Mouse (Mus musculus): ENCODE results near the gene Smco3. TPM values are rescaled to one million over a fixed set of nuclear protein-coding genes. Genes with fewer than 3 reads are reported as not detected.
"Not testable (repeated sequence)": the region's sequence is repeated elsewhere in the genome, so short reads cannot be mapped to it uniquely, and the experiment has no call there.

The Smco3 gene
- polyA plus RNA-seq (2014; fragmentation: Nextera tagmentation; extraction: Ambion mirVana) = not detected in 2 replicates

GRCm38 (mm10) chr6:136835352-136835751 lies at the start of gene Smco3:
Gene Smco3 (minus strand): TSS chr6:136835452.
- ATAC-seq (ENCODE audit: insufficient number of reproducible peaks, low FRiP score, low TSS enrichment, low read depth) (no peak), DNase-seq (ENCODE audit: low spot score) (no peak)
- no peak within 1 kb of the TSS for H3K4me3 ChIP-seq (ENCODE audit: low read depth, low read length)
- H3K27me3 ChIP-seq (ENCODE audit: control insufficient read depth, insufficient read depth, low read length) = no peaks in the 10 kb centered on the region
- no peak within 1 kb of the TSS for H3K9ac ChIP-seq (ENCODE audit: low read length)
- H3K4me2 ChIP-seq (ENCODE audit: low read depth, severe bottlenecking) = no peak within 1 kb of the TSS
- WGBS = 66% methylated on average over 4 of the region's 4 CpGs
- no peaks in the 10 kb centered on the region for H3K36me3 ChIP-seq (ENCODE audit: control insufficient read depth, insufficient read depth, low read length)
- no peaks in the 10 kb centered on the region for H3K9me3 ChIP-seq (ENCODE audit: control insufficient read depth, low read length)
- H3K27ac ChIP-seq (replicated peaks; ENCODE audit: low read depth, low read length) = no peak within 1 kb of the TSS
- no peaks in the 10 kb centered on the region for H3K4me1 ChIP-seq (ENCODE audit: control insufficient read depth, insufficient read depth, low read length)

DNA sequence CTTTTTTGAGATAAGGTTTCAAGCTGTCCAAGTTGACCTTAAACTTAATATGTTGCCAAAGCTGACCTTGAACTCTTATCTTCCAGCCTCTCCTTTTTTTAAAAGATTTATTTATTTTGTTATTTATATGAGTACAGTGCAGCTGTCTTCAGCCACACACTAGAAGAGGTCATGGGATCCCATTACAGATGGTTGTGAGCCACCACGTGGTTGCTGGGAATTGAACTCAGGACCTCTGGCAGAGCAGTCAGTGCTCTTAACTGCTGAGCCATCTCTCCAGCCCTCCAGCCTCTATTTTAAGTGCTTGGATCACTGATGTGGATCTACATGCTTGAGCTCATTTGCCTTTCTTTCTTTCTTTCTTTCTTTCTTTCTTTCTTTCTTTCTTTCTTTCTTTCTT lies 49.5 kb upstream of the Smco3 start:
- 71% methylated on average over 1 of the region's 1 CpGs for WGBS
- H3K4me2 ChIP-seq (ENCODE audit: low read depth, severe bottlenecking); DNase-seq (ENCODE audit: low spot score); H3K27me3 ChIP-seq (ENCODE audit: control insufficient read depth, insufficient read depth, low read length); H3K9me3 ChIP-seq (ENCODE audit: control insufficient read depth, low read length); H3K36me3 ChIP-seq (ENCODE audit: control insufficient read depth, insufficient read depth, low read length); H3K4me3 ChIP-seq (ENCODE audit: low read depth, low read length); ATAC-seq (ENCODE audit: insufficient number of reproducible peaks, low FRiP score, low TSS enrichment, low read depth); H3K27ac ChIP-seq (replicated peaks; ENCODE audit: low read depth, low read length); H3K4me1 ChIP-seq (ENCODE audit: control insufficient read depth, insufficient read depth, low read length); H3K9ac ChIP-seq (ENCODE audit: low read length): not testable (repeated sequence)

DNA sequence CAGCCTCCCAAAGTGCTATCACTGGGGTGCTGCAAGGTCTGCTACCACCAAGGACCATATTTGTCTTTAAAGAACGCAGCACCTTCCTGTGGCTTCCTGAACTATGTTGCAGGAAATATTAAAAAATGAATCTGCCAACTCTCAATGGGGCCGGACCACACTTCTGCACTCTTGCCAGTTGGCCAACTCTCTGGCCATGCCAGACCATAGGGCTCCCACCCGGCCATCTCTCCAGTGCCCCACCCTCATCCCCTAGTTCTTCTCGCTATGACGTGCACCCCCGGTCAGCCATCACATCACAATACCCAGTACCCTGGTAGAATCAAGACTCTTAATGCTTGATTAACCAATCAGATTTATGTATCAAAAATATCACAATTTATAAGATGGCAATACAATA lies 48.7 kb upstream of the Smco3 start:
- Histone ChIP-seq H3K4me3 (ENCODE audit: low read depth, low read length) (no peak overlapping the region), H3K9me3 (ENCODE audit: control insufficient read depth, low read length) (no peaks in the 10 kb centered on the region), H3K9ac (ENCODE audit: low read length) (no peak overlapping the region), H3K4me2 (ENCODE audit: low read depth, severe bottlenecking) (no peak overlapping the region), H3K4me1 (ENCODE audit: control insufficient read depth, insufficient read depth, low read length) (no peaks in the 10 kb centered on the region), H3K36me3 (ENCODE audit: control insufficient read depth, insufficient read depth, low read length) (no peaks in the 10 kb centered on the region), H3K27me3 (ENCODE audit: control insufficient read depth, insufficient read depth, low read length) (no peaks in the 10 kb centered on the region), H3K27ac (replicated peaks; ENCODE audit: low read depth, low read length) (no peak overlapping the region)
- no peak for ATAC-seq (ENCODE audit: insufficient number of reproducible peaks, low FRiP score, low TSS enrichment, low read depth)
- no peak for DNase-seq (ENCODE audit: low spot score)
- 96% methylated on average over 6 of the region's 6 CpGs for WGBS

DNA sequence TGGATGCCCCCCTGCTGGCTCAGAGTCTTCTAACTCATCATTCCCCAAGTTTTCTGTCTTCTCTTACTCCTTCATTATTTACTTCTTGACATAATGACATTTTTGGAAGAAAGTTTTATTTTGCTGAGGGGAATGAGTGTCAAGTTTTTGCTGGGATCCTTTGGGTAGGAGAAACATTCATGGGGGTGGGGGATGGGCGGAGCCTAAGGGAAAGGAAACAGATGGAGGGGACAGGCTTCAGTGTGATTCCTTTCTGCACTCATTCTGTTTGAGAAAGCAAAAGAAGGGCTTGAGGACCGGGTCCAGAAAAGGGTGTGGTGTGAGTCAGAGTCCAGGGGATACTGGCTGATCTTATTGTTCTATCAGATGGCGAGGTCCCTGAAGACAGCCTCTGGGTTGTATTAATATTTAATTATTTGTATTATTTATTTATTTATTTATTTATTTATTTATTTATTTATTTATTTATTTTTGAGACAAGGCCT lies 48.2 kb upstream of the Smco3 start:
- no peaks in the 10 kb centered on the region for H3K36me3 ChIP-seq (ENCODE audit: control insufficient read depth, insufficient read depth, low read length)
- 86% methylated on average over 3 of the region's 3 CpGs for WGBS
- no peaks in the 10 kb centered on the region for H3K9me3 ChIP-seq (ENCODE audit: control insufficient read depth, low read length)

GRCm38 (mm10) chr6:136881678-136882077 lies 46.4 kb upstream of the Smco3 start:
- H3K9ac ChIP-seq (ENCODE audit: low read length) = no peak overlapping the region
- ATAC-seq (ENCODE audit: insufficient number of reproducible peaks, low FRiP score, low TSS enrichment, low read depth) (no peak), DNase-seq (ENCODE audit: low spot score) (no peak)
- WGBS = 62% methylated on average over 8 of the region's 8 CpGs
- H3K4me3 ChIP-seq (ENCODE audit: low read depth, low read length) = no peak overlapping the region
- no peaks in the 10 kb centered on the region for H3K9me3 ChIP-seq (ENCODE audit: control insufficient read depth, low read length)
- H3K4me1 ChIP-seq (ENCODE audit: control insufficient read depth, insufficient read depth, low read length) = no peaks in the 10 kb centered on the region
- no peak overlapping the region for H3K4me2 ChIP-seq (ENCODE audit: low read depth, severe bottlenecking)
- H3K36me3 ChIP-seq (ENCODE audit: control insufficient read depth, insufficient read depth, low read length) = no peaks in the 10 kb centered on the region
- no peak overlapping the region for H3K27ac ChIP-seq (replicated peaks; ENCODE audit: low read depth, low read length)
- no peaks in the 10 kb centered on the region for H3K27me3 ChIP-seq (ENCODE audit: control insufficient read depth, insufficient read depth, low read length)

More for the DNA sequence above, 48.2 kb upstream of the Smco3 start:
- Histone ChIP-seq H3K4me3 (ENCODE audit: low read depth, low read length) (no peak overlapping the region), H3K4me2 (ENCODE audit: low read depth, severe bottlenecking) (no peak overlapping the region), H3K27ac (replicated peaks; ENCODE audit: low read depth, low read length) (no peak overlapping the region), H3K9ac (ENCODE audit: low read length) (no peak overlapping the region), H3K27me3 (ENCODE audit: control insufficient read depth, insufficient read depth, low read length) (no peaks in the 10 kb centered on the region), H3K4me1 (ENCODE audit: control insufficient read depth, insufficient read depth, low read length) (no peaks in the 10 kb centered on the region)
- ATAC-seq (ENCODE audit: insufficient number of reproducible peaks, low FRiP score, low TSS enrichment, low read depth) (no peak), DNase-seq (ENCODE audit: low spot score) (no peak)

- Histone ChIP-seq H3K9ac (ENCODE audit: low read length) (peak within 1 kb of the TSS; percentile 50; the same call in 1 of the 2 replicates), H3K9me3 (ENCODE audit: control insufficient read depth, low read length) (no peaks in the 10 kb centered on the region), H3K4me1 (ENCODE audit: control insufficient read depth, insufficient read depth, low read length) (0 out of 2 replicates have a peak, but pooled peaks cover 3% of the 10 kb centered on the region), H3K4me2 (ENCODE audit: low read depth, severe bottlenecking) (peak within 1 kb of the TSS; percentile 5; the same call in 1 of the 2 replicates), H3K4me3 (ENCODE audit: low read depth, low read length) (no peak within 1 kb of the TSS), H3K27me3 (ENCODE audit: control insufficient read depth, insufficient read depth, low read length) (no peaks in the 10 kb centered on the region), H3K27ac (replicated peaks; ENCODE audit: low read depth, low read length) (no peak within 1 kb of the TSS; the same call in 1 of the 2 replicates), H3K36me3 (ENCODE audit: control insufficient read depth, insufficient read depth, low read length) (no peaks in the 10 kb centered on the region)
- 36% methylated on average over 9 of the region's 9 CpGs for WGBS
- peak; percentile 37 for DNase-seq (ENCODE audit: low spot score)
- no peak for ATAC-seq (ENCODE audit: insufficient number of reproducible peaks, low FRiP score, low TSS enrichment, low read depth)
Observed at GRCm38 (mm10) chr6:136875670-136876069, 40.4 kb upstream of the Smco3 start, which contains the start of gene Mgp. Gene Mgp (minus strand): TSS chr6:136875823.

- no peak overlapping the region for H3K4me3 ChIP-seq (ENCODE audit: low read depth, low read length)
- no peaks in the 10 kb centered on the region for H3K9me3 ChIP-seq (ENCODE audit: control insufficient read depth, low read length)
- H3K4me2 ChIP-seq (ENCODE audit: low read depth, severe bottlenecking) = no peak overlapping the region
- 83% methylated on average over 8 of the region's 8 CpGs for whole genome bisulfite sequencing
- H3K27ac ChIP-seq (replicated peaks; ENCODE audit: low read depth, low read length) = no peak overlapping the region
- 0 out of 2 replicates have a peak, but pooled peaks cover 3% of the 10 kb centered on the region for H3K4me1 ChIP-seq (ENCODE audit: control insufficient read depth, insufficient read depth, low read length)
- H3K27me3 ChIP-seq (ENCODE audit: control insufficient read depth, insufficient read depth, low read length) = no peaks in the 10 kb centered on the region
- H3K9ac ChIP-seq (ENCODE audit: low read length) = no peak overlapping the region
- H3K36me3 ChIP-seq (ENCODE audit: control insufficient read depth, insufficient read depth, low read length) = no peaks in the 10 kb centered on the region
- ATAC-seq (ENCODE audit: insufficient number of reproducible peaks, low FRiP score, low TSS enrichment, low read depth) (no peak), DNase-seq (ENCODE audit: low spot score) (no peak)
Observed at GRCm38 (mm10) chr6:136874599-136874998, 39.3 kb upstream of the Smco3 start.

DNA sequence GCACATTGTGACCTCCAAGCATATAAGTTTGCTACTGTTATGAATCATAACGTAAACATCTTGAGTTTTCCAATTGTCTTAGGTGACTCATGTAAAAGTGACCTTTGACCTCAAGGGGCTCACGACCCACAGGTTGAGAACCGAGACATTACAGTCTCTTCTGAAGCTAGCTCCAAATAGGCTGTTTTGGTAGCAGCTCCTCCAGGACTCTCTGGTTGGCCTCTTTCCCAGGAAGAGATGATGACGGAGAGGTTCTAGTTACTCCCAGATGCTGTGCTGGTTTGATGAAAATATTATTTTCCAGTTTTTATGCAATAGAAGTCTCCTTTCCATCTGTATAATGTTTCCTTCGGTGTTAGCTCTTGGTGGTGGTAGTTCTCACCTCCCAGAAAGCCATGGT lies 33.7 kb upstream of the Smco3 start:
- no peak overlapping the region for H3K27ac ChIP-seq (replicated peaks; ENCODE audit: low read depth, low read length)
- H3K4me1 ChIP-seq (ENCODE audit: control insufficient read depth, insufficient read depth, low read length) = no peaks in the 10 kb centered on the region
- H3K9ac ChIP-seq (ENCODE audit: low read length) = no peak overlapping the region
- H3K36me3 ChIP-seq (ENCODE audit: control insufficient read depth, insufficient read depth, low read length) = no peaks in the 10 kb centered on the region
- 80% methylated on average over 5 of the region's 5 CpGs for WGBS
- ATAC-seq (ENCODE audit: insufficient number of reproducible peaks, low FRiP score, low TSS enrichment, low read depth) (no peak), DNase-seq (ENCODE audit: low spot score) (no peak)
- no peaks in the 10 kb centered on the region for H3K9me3 ChIP-seq (ENCODE audit: control insufficient read depth, low read length)
- H3K4me3 ChIP-seq (ENCODE audit: low read depth, low read length) = no peak overlapping the region
- H3K27me3 ChIP-seq (ENCODE audit: control insufficient read depth, insufficient read depth, low read length) = no peaks in the 10 kb centered on the region
- H3K4me2 ChIP-seq (ENCODE audit: low read depth, severe bottlenecking) = no peak overlapping the region

- DNase-seq (ENCODE audit: low spot score) (no peak), ATAC-seq (ENCODE audit: insufficient number of reproducible peaks, low FRiP score, low TSS enrichment, low read depth) (no peak)
- Histone ChIP-seq H3K4me3 (ENCODE audit: low read depth, low read length) (no peak overlapping the region), H3K27me3 (ENCODE audit: control insufficient read depth, insufficient read depth, low read length) (no peaks in the 10 kb centered on the region), H3K4me2 (ENCODE audit: low read depth, severe bottlenecking) (no peak overlapping the region), H3K4me1 (ENCODE audit: control insufficient read depth, insufficient read depth, low read length) (no peaks in the 10 kb centered on the region), H3K27ac (replicated peaks; ENCODE audit: low read depth, low read length) (no peak overlapping the region), H3K9ac (ENCODE audit: low read length) (no peak overlapping the region), H3K36me3 (ENCODE audit: control insufficient read depth, insufficient read depth, low read length) (no peaks in the 10 kb centered on the region), H3K9me3 (ENCODE audit: control insufficient read depth, low read length) (no peaks in the 10 kb centered on the region)
- WGBS = 74% methylated on average over 4 of the region's 4 CpGs
Observed at GRCm38 (mm10) chr6:136866150-136866549, 30.9 kb upstream of the Smco3 start.
